Mouse (Mus musculus) R1 (cell line): Measurements from ENCODE around the gene Mindy2.
A peak's percentile ranks its signal among the peaks of the same experiment; 100 is the strongest.

Source experiments
- DNase-seq: peaks from one replicate; pipeline ENCODE4 v3.0.0-alpha.2; 2018; ENCODE audit warnings: low read depth, low spot score

Gene Mindy2

DNA sequence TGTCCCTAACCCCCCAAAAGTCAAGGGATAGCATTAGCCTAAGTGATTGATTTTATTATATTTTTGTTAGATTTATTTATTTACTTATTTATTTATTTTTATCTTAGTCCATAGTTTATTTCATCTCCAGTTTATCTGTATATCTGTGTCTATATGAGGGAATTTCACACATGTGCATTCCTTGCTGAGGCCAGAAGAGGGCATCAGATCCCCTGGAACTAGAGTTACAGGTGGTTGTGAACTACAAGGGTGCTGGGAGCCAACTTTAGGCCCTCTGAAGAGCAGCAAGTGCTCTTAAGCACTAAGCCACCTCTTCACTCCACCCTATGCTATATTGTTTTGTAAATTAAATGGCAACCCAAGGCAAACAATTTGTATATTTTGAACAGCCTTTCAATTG, 11.1 kb upstream of the Mindy2 start:
- DNase-seq: peak; percentile 44

DNA sequence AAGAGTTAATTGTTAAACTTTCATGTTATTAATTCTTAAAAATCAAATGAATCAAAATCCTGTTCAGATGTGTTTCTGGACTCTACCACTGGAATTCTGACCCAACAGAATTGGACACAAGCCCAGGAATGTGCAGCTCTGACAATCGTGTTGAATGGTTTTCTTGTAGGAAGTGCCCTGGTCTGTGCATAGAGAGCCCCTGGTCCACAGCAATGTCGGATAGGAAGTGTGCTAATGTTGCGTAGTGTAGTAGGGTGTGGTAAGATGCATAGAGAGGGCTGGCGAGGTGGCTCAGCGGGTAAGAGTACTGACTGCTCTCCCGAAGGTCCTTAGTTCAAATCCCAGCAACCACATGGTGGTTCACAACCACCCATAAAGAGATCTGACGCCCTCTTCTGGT, 9.8 kb upstream of the Mindy2 start:
- DNase-seq: no peak

DNA sequence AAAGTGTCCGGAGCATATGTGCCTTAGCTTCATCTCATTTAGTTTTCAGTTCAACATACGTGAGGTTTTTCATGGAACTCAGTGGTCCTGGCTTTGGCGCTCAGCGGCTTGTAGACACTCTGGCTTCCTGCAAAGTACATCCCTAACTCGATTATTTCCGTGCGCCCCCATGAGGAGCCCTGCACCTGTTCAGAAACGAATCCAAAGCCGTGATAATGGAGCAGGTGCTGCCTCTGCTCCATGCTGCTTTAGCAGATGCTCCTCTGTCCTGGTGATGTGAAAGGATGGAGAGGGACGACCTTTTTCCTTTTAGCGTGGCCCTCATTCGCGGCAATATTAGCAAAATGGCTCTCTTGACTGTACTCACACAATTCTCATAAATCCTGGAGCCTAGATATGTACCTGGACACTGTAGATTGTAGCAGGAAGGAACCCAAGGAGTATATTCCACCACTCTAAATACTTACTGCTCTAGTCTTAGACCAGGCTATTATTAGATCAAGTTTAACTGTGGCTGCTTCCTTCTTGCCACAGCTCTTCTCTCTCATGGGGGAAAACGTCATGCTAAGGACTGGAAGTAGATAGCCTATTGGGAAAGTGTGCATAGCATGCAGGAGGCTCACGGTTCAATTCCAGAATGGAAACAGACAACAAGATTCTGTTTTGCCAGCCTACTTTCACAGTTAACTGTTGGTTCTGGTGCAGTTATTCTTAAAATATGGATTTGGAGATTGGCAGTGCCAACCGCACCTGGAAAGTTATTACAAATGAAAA, 8.6 kb upstream of the Mindy2 start:
- DNase-seq: peak; percentile 38

DNA sequence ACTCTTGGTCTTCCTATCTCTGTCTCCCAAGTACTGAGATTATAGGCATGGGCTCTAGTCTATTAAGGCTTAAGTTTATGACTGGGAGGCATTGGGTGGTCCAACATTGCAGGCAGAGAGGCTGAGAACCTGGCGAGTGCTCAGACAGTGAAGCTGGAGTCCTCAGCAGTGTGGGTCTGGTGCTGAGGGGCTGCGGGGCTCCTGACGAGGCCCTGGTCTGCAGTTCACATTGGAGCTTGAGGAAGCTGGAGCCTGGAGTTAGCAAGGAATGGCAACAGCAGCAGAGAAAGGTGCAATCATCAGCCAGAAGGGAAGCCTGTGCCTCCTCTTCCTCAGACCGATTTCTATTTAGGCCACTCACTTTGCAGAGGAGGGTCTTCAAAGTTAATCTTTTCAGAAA, 7.9 kb upstream of the Mindy2 start:
- no peak for DNase-seq

GRCm38 (mm10) chr9:70658266-70658665, 1.3 kb upstream of the Mindy2 start:
- DNase-seq: no peak

GRCm38 (mm10) chr9:70656130-70657007, 605 bp downstream of the Mindy2 start, which contains the start of gene Gm10642:
Gene Gm10642, plus strand, starts transcription at chr9:70656251.
- peak; percentile 46 for DNase-seq

DNA sequence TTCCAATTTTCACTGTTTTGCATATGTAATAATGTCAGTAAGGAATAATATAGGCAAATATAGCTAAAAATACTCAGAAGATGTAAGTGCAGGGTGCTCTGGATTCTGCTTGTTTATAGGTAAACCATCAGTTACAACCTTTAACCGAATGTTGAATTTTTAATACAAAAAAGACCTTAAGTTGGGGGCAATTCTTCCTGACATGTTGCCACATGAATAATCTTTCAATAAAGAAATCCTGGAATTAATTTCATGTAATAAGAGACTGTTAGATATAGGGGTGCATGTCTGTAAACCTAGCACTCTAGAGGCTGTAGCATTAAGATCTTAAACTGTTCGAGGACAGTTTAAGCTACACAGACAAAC, 1.2 kb downstream of the Mindy2 start:
- no peak for DNase-seq

DNA sequence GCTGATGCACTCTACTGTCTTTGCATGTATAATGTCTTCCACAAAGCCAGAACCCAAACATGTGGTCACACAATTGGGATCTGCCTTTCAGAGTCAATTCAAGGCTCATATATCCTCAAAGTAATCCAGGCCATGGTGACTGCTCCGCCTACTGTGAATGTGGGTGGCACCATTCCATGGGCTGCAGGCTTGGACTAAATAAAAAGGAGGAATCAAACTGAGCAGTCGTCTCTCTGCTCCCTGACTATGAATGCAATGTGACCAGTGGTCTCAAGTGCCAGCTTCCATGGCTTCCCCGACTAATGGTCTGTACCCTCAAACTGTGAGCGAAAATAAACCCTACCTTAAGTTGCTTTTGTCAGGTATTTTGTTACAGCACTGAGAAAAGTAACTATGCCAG, 2.5 kb downstream of the Mindy2 start:
- DNase-seq: no peak

DNA sequence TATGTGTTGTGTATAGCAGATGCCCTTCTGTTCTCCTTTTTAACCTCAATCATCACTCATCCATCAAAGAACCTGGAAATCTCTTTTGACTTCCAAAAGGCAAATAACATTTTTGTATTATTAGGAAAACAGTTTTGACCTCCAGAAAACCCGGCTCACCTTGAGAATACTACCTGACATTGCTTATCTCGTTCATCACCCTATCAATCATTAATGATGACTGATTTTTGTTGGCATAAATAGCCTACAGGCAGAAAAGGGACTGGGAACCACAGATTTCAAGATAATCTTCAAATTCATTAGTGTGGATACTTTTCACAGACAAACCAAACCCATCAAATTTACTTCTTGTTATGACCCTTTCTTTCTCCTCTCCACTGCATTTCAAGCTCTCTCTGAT, 3.1 kb downstream of the Mindy2 start:
- no peak for DNase-seq

DNA sequence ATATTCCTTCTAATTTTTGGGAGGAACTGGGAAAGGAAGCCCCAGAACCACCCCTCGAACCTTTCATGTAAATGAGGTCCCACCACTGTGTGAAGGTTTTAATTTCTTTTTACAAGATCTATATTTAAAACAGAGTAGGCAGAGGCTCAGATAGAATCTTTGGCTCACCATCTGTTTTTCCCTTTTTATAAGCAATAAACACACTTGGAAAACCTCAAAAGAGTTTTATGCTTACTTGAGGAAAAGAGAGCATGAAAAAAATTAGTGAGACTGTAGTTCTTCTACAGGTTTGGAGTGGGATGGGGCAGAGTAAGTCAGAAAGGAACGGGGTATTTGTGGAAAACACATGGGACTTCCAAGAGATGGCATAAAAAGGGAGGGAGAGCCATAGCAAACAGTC, 4.8 kb downstream of the Mindy2 start:
- DNase-seq: no peak

GRCm38 (mm10) chr9:70650994-70651393, 6.0 kb downstream of the Mindy2 start:
- no peak for DNase-seq

DNA sequence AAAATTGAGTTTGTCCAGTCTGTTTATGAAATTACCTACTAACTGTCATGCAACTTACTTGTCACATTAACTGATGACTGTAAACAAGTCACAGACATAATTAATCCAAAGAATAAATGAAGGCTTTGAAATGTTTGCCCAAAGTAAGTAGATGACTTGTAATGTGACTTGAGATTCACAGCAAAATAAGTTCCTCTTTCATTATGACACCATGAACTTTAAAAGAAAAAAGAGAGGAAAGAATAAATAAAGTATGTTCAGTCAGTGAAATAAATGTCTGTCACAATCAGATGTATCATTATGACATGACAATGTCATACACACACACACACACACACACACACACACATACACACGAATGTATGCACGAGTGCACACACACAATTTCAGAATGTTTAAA, 6.7 kb downstream of the Mindy2 start:
- DNase-seq: no peak

GRCm38 (mm10) chr9:70636748-70637147, 20.2 kb downstream of the Mindy2 start:
- DNase-seq: no peak

DNA sequence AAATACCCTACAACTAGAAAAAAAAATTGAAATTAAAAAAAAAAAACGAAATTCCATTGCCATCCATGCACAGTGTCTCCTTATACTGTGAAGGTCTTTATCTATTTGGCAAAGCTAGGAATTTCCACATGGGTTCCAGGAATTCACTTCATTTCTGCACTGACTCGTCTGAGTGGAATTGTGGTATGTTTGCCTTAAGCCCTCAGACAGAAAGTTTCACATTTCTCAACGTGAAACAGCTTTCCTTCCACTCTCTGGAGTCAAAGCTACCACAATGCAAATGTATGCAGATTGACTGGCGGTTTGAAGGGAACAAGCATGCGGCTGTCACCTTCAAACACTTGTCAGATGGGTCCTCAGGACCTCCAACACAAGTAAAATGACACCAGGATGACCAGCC, 25.3 kb downstream of the Mindy2 start:
- peak; percentile 8 for DNase-seq

- no peak for DNase-seq
These were observed 27.3 kb downstream of the Mindy2 start for GRCm38 (mm10) chr9:70629711-70630110.

GRCm38 (mm10) chr9:70611026-70611673, 45.8 kb downstream of the Mindy2 start:
- no peak for DNase-seq

- DNase-seq: no peak
These were observed 54.7 kb downstream of the Mindy2 start for GRCm38 (mm10) chr9:70602186-70602845.

DNA sequence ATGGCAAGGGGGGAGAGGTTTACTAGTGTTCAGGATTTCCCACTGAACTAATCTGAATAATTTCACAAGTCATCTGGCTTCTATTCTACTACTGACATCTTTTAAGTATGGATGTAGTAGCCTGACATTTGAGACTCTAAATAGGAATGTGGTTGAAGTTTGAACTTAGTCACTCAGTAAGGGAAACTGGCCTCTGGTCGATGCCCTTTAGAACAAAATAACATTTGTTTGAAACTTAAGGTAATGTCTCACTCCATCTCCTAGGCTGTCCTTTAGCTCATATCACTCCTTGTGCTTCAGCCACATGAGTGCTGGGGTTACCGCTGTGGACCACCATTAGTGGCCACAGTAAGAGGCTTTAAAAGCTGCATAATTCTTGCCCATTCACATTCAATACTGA, 58.7 kb downstream of the Mindy2 start:
- DNase-seq: no peak

GRCm38 (mm10) chr9:70591486-70591885, 65.5 kb downstream of the Mindy2 start:
- no peak for DNase-seq

GRCm38 (mm10) chr9:70590775-70591174, 66.2 kb downstream of the Mindy2 start:
- DNase-seq: no peak

DNA sequence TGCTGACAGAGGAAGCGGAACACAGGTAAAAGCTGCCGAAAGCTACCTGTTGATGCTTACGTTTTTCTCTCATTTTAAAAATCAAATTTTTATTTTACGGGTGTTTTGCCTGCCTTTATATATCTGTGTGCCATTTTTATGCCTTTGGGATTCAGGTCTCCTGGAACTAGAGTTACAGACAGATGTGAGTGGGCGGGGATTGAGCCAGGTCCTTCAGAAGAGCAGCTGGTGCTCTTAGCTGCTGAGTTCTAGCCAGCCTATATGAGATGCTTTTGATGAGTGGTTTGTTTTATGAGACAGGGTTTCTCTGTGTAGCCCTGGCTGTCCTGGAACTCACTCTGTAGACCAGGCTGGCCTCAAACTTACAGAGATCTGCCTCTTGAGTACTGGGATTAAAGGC, 69.8 kb downstream of the Mindy2 start:
- no peak for DNase-seq

- DNase-seq: no peak
These were observed 71.8 kb downstream of the Mindy2 start for GRCm38 (mm10) chr9:70585172-70585571.
